Mouse (Mus musculus): ENCODE results near the gene Myg1. TPM values are rescaled to one million over a fixed set of nuclear protein-coding genes. Genes with fewer than 3 reads are reported as not detected.

Gene Myg1
- polyA plus RNA-seq, 1 experiment from 2014 or later = 88.1 TPM

- peaks cover 10% of the 10 kb centered on the region for H3K27me3 ChIP-seq (replicated peaks; ENCODE audit: control insufficient read depth, insufficient read depth, low read length)
- H3K9ac ChIP-seq (ENCODE audit: low read depth, low read length) = peak within 1 kb of the TSS; percentile 15; the same call in 1 of the 2 replicates
- H3K36me3 ChIP-seq (ENCODE audit: control insufficient read depth, insufficient read depth, low read length) = no peaks in the 10 kb centered on the region
- no peak within 1 kb of the TSS for H3K27ac ChIP-seq (ENCODE audit: low read depth, low read length)
- no peaks in the 10 kb centered on the region for H3K9me3 ChIP-seq (ENCODE audit: control insufficient read depth, low read length)
- ATAC-seq = peak; percentile 53; the same call in 1 of the 2 replicates
- WGBS = 4% methylated on average over 15 of the region's 15 CpGs
- peak within 1 kb of the TSS; percentile 55 for H3K4me2 ChIP-seq (ENCODE audit: low read length)
- H3K4me1 ChIP-seq (ENCODE audit: control insufficient read depth, insufficient read depth, low read depth, low read length) = peaks cover 8% of the 10 kb centered on the region
- peak within 1 kb of the TSS; percentile 29 for H3K4me3 ChIP-seq (ENCODE audit: low read length)
Measured at GRCm38 (mm10) chr15:102366733-102367344, 35.3 kb downstream of the Myg1 start, which contains the start of gene Sp7. Sp7 (minus strand) TSS chr15:102367182.

DNA sequence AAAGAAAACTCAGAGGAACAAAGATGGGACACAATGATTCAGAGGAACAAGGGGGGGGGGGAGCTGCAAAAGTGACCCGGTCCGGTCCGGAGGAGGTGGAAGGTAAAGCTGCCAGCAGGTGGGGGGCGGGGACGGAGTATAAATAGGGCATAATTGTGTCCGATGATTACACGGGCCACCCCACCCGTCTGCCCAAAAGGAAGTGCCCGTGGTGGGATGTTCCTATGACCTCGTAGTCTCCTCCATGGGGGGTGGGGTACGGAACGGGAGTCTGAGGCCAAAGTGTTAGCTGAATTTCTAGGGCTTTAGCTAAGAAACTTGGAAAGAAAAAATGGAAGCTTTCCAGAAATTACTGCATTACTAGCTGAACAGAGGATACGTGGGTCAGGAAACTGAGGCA lies 38.5 kb downstream of the Myg1 start:
- Histone ChIP-seq H3K9me3 (ENCODE audit: control insufficient read depth, low read length) (no peaks in the 10 kb centered on the region), H3K27me3 (replicated peaks; ENCODE audit: control insufficient read depth, insufficient read depth, low read length) (peaks cover 8% of the 10 kb centered on the region), H3K4me1 (ENCODE audit: control insufficient read depth, insufficient read depth, low read depth, low read length) (peaks cover 8% of the 10 kb centered on the region), H3K4me2 (ENCODE audit: low read length) (no peak overlapping the region), H3K27ac (ENCODE audit: low read depth, low read length) (no peak overlapping the region), H3K9ac (ENCODE audit: low read depth, low read length) (no peak overlapping the region), H3K36me3 (ENCODE audit: control insufficient read depth, insufficient read depth, low read length) (no peaks in the 10 kb centered on the region), H3K4me3 (ENCODE audit: low read length) (no peak overlapping the region)
- 18% methylated on average over 13 of the region's 13 CpGs for WGBS
- no peak for ATAC-seq

DNA sequence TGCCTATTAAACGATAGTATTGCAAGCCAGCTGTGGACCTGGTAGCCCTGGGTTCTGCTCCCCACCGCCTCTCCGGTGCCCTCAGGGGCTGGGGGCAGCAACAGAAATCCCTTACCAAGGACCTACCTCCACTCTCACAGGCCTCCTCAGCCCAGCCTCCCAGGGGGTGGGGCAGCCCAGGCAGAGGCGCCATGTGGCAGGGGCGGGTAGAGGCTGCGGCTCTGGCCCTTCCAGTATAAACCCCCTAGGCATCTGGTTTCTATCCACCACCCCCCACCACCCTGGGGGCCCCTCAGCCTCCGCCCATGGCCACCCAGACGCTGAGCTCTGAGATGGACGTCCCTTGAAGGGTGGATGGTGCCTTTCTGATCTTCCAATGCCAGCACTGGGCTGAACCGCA lies 39.2 kb downstream of the Myg1 start:
- H3K9ac ChIP-seq (ENCODE audit: low read depth, low read length) = peak overlapping the region; percentile 25; the same call in 1 of the 2 replicates

DNA sequence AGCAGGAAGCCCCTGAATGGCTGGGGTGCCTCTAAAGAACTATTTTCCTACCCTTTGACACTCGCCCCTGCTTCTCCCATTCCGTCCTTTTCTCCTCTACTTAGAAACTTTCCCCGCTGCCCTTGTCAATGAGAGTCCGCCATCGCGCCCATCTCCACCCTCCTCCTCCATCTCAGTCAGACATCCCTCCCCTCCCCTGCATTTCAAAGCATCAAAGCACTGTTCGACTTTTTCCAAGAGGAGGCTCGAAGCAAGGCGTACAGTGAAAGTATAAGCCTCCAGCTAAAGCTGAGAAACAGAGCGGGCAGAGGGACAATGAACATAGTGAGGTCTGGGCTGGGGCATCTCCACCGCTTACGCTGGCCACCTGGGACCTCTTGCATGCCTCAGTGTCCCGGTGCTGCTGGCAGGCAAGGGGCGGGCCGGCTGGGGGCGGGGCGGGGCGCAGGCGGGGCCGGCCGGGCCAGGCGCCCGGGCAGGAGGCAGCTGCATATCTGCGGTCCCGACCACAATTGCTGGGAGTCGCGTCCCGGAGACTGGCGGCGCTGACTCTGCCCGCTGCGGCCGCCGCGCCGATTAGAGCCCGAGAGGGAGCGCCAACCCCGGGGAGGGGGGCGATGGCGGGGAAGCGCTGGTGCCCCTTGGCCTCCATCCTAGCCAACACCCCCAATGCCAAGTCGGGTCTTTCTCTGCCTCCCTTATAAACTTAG lies 45.1 kb downstream of the Myg1 start:
- H3K9ac ChIP-seq (ENCODE audit: low read depth, low read length) = peak overlapping the region; percentile 78
- H3K4me2 ChIP-seq (ENCODE audit: low read length) = peak overlapping the region; percentile 99
- WGBS = 0% methylated on average over 34 of the region's 43 CpGs
- peak; percentile 70 for ATAC-seq
- H3K9me3 ChIP-seq (ENCODE audit: control insufficient read depth, low read length) = no peaks in the 10 kb centered on the region
- H3K4me1 ChIP-seq (ENCODE audit: control insufficient read depth, insufficient read depth, low read depth, low read length) = peaks cover 12% of the 10 kb centered on the region
- no peaks in the 10 kb centered on the region for H3K36me3 ChIP-seq (ENCODE audit: control insufficient read depth, insufficient read depth, low read length)
- H3K4me3 ChIP-seq (ENCODE audit: low read length) = peak overlapping the region; percentile 67
- H3K27ac ChIP-seq (ENCODE audit: low read depth, low read length) = peak overlapping the region; percentile 59
- no peaks in the 10 kb centered on the region for H3K27me3 ChIP-seq (replicated peaks; ENCODE audit: control insufficient read depth, insufficient read depth, low read length)

More for the DNA sequence above, 39.2 kb downstream of the Myg1 start:
- peaks cover 8% of the 10 kb centered on the region for H3K4me1 ChIP-seq (ENCODE audit: control insufficient read depth, insufficient read depth, low read depth, low read length)
- H3K27ac ChIP-seq (ENCODE audit: low read depth, low read length) = no peak overlapping the region
- no peaks in the 10 kb centered on the region for H3K9me3 ChIP-seq (ENCODE audit: control insufficient read depth, low read length)
- 20% methylated on average over 10 of the region's 10 CpGs for WGBS
- ATAC-seq = no peak
- H3K36me3 ChIP-seq (ENCODE audit: control insufficient read depth, insufficient read depth, low read length) = no peaks in the 10 kb centered on the region
- peaks cover 6% of the 10 kb centered on the region for H3K27me3 ChIP-seq (replicated peaks; ENCODE audit: control insufficient read depth, insufficient read depth, low read length)
- H3K4me3 ChIP-seq (ENCODE audit: low read length) = no peak overlapping the region
- no peak overlapping the region for H3K4me2 ChIP-seq (ENCODE audit: low read length)

GRCm38 (mm10) chr15:102377163-102377543 lies 45.6 kb downstream of the Myg1 start:
- WGBS = 0% methylated on average over 7 of the region's 7 CpGs
- Histone ChIP-seq H3K4me3 (ENCODE audit: low read length) (peak overlapping the region; percentile 67), H3K4me2 (ENCODE audit: low read length) (peak overlapping the region; percentile 99), H3K27ac (ENCODE audit: low read depth, low read length) (peak overlapping the region; percentile 59), H3K9ac (ENCODE audit: low read depth, low read length) (peak overlapping the region; percentile 78), H3K4me1 (ENCODE audit: control insufficient read depth, insufficient read depth, low read depth, low read length) (peaks cover 12% of the 10 kb centered on the region), H3K36me3 (ENCODE audit: control insufficient read depth, insufficient read depth, low read length) (no peaks in the 10 kb centered on the region), H3K9me3 (ENCODE audit: control insufficient read depth, low read length) (no peaks in the 10 kb centered on the region), H3K27me3 (replicated peaks; ENCODE audit: control insufficient read depth, insufficient read depth, low read length) (no peaks in the 10 kb centered on the region)
- ATAC-seq = peak; percentile 18; the same call in 1 of the 2 replicates

GRCm38 (mm10) chr15:102377810-102378262 lies 46.3 kb downstream of the Myg1 start:
- H3K27me3 ChIP-seq (replicated peaks; ENCODE audit: control insufficient read depth, insufficient read depth, low read length) = no peaks in the 10 kb centered on the region
- H3K4me1 ChIP-seq (ENCODE audit: control insufficient read depth, insufficient read depth, low read depth, low read length) = peaks cover 12% of the 10 kb centered on the region
- peak overlapping the region; percentile 99; the same call in 1 of the 2 replicates for H3K4me2 ChIP-seq (ENCODE audit: low read length)
- ATAC-seq = 0 out of 2 replicates have a peak, but pooled peaks have one; percentile 25
- H3K9me3 ChIP-seq (ENCODE audit: control insufficient read depth, low read length) = no peaks in the 10 kb centered on the region
- H3K27ac ChIP-seq (ENCODE audit: low read depth, low read length) = no peak overlapping the region
- H3K9ac ChIP-seq (ENCODE audit: low read depth, low read length) = no peak overlapping the region
- no peaks in the 10 kb centered on the region for H3K36me3 ChIP-seq (ENCODE audit: control insufficient read depth, insufficient read depth, low read length)
- WGBS = 9% methylated on average over 10 of the region's 10 CpGs
- no peak overlapping the region for H3K4me3 ChIP-seq (ENCODE audit: low read length)

DNA sequence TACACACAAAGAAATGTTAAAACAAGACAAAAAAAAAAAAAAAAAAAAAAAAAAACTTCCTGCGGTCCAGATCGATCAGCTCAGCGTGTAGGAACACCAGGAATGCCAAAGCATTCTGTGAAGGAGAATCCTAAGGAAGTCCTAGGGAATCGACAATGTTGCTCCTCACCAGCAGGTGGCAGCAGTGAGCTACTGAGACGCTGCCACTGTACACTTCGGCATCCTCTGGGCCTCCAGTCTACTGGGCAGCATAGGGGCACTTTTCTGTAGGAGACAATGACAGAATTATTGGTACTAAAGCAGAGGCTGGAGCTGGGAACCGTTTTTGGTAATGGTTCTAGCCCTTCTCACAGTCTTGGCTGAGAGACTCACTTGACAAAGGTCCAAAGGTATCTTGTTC lies 50.1 kb downstream of the Myg1 start:
- H3K4me1 ChIP-seq (ENCODE audit: control insufficient read depth, insufficient read depth, low read depth, low read length) = peaks cover 6% of the 10 kb centered on the region
- H3K27ac ChIP-seq (ENCODE audit: low read depth, low read length) = no peak overlapping the region

GRCm38 (mm10) chr15:102383671-102384070 lies 52.2 kb downstream of the Myg1 start:
- no peak overlapping the region for H3K4me2 ChIP-seq (ENCODE audit: low read length)
- WGBS = 86% methylated on average over 6 of the region's 6 CpGs
- no peak overlapping the region for H3K4me3 ChIP-seq (ENCODE audit: low read length)
- H3K36me3 ChIP-seq (ENCODE audit: control insufficient read depth, insufficient read depth, low read length) = no peaks in the 10 kb centered on the region
- ATAC-seq = no peak
- H3K4me1 ChIP-seq (ENCODE audit: control insufficient read depth, insufficient read depth, low read depth, low read length) = no peaks in the 10 kb centered on the region
- H3K9ac ChIP-seq (ENCODE audit: low read depth, low read length) = no peak overlapping the region
- H3K27ac ChIP-seq (ENCODE audit: low read depth, low read length) = no peak overlapping the region
- H3K9me3 ChIP-seq (ENCODE audit: control insufficient read depth, low read length) = no peaks in the 10 kb centered on the region
- H3K27me3 ChIP-seq (replicated peaks; ENCODE audit: control insufficient read depth, insufficient read depth, low read length) = no peaks in the 10 kb centered on the region

More for the DNA sequence above, 50.1 kb downstream of the Myg1 start:
- no peaks in the 10 kb centered on the region for H3K36me3 ChIP-seq (ENCODE audit: control insufficient read depth, insufficient read depth, low read length)
- no peak overlapping the region for H3K4me2 ChIP-seq (ENCODE audit: low read length)
- H3K9ac ChIP-seq (ENCODE audit: low read depth, low read length) = no peak overlapping the region
- H3K4me3 ChIP-seq (ENCODE audit: low read length) = no peak overlapping the region
- 4% methylated on average over 7 of the region's 7 CpGs for WGBS
- ATAC-seq = peak; percentile 78
- no peaks in the 10 kb centered on the region for H3K27me3 ChIP-seq (replicated peaks; ENCODE audit: control insufficient read depth, insufficient read depth, low read length)
- H3K9me3 ChIP-seq (ENCODE audit: control insufficient read depth, low read length) = no peaks in the 10 kb centered on the region

- 46% methylated on average over 9 of the region's 9 CpGs for WGBS
- Histone ChIP-seq H3K27ac (ENCODE audit: low read depth, low read length) (no peak overlapping the region; the same call in 1 of the 2 replicates), H3K27me3 (replicated peaks; ENCODE audit: control insufficient read depth, insufficient read depth, low read length) (no peaks in the 10 kb centered on the region), H3K4me3 (ENCODE audit: low read length) (no peak overlapping the region), H3K9me3 (ENCODE audit: control insufficient read depth, low read length) (no peaks in the 10 kb centered on the region), H3K36me3 (ENCODE audit: control insufficient read depth, insufficient read depth, low read length) (no peaks in the 10 kb centered on the region), H3K9ac (ENCODE audit: low read depth, low read length) (no peak overlapping the region), H3K4me2 (ENCODE audit: low read length) (no peak overlapping the region), H3K4me1 (ENCODE audit: control insufficient read depth, insufficient read depth, low read depth, low read length) (no peaks in the 10 kb centered on the region)
- ATAC-seq = no peak
Measured at GRCm38 (mm10) chr15:102386640-102387039, 55.1 kb downstream of the Myg1 start.
